Mouse (Mus musculus) hindbrain, embryonic 11.5 days (tissue): Measurements from ENCODE around the gene Cpeb1. TPM values are rescaled to one million over a fixed set of nuclear protein-coding genes. Genes with fewer than 3 reads are reported as not detected.
A peak's percentile ranks its signal among the peaks of the same experiment; 100 is the strongest.

Experiments used
- ATAC-seq: fragments of 200-750 bp; cut with Nextera tagmentation; 2 replicates; pipeline ENCODE4 v1.8.0; 2017; ENCODE audit warnings: mild to moderate bottlenecking, moderate TSS enrichment, moderate library complexity; ENCODE audit not compliant: low FRiP score
- DNase-seq: peaks from one replicate; pipeline ENCODE4 v3.0.0-alpha.2; 2015; ENCODE audit warnings: low spot score
- H3K27ac ChIP-seq: fragments of 300-500 bp; sonication (generic); 2 replicates; pipeline ENCODE4 v1.5.1; 2014; ENCODE audit warnings: mild to moderate bottlenecking, low read depth, low read length
- H3K27me3 ChIP-seq: fragments of 300-500 bp; sonication (generic); 2 replicates; pipeline ENCODE4 v1.6.1; 2014; ENCODE audit warnings: mild to moderate bottlenecking, low read length, moderate library complexity, mixed read lengths; ENCODE audit not compliant: control insufficient read depth, insufficient read depth
- H3K36me3 ChIP-seq: fragments of 300-500 bp; sonication (generic); 2 replicates; pipeline ENCODE4 v1.6.1; 2014; ENCODE audit warnings: mild to moderate bottlenecking, low read length, moderate library complexity, mixed read lengths; ENCODE audit not compliant: control insufficient read depth, insufficient read depth
- H3K4me1 ChIP-seq: fragments of 300-500 bp; sonication (generic); replicated peaks from 2 replicates; pipeline ENCODE4 v1.6.1; 2014; ENCODE audit warnings: low read length, mixed read lengths; ENCODE audit not compliant: control insufficient read depth, insufficient read depth
- H3K4me2 ChIP-seq: fragments of 300-500 bp; sonication (generic); replicated peaks from 2 replicates; pipeline ENCODE4 v1.6.1; 2014; ENCODE audit warnings: mild to moderate bottlenecking, low read depth, low read length
- H3K4me3 ChIP-seq: fragments of 300-500 bp; sonication (generic); 2 replicates; pipeline ENCODE4 v1.5.1; 2014; ENCODE audit warnings: low read depth, low read length
- H3K9ac ChIP-seq: fragments of 300-500 bp; sonication (generic); 2 replicates; pipeline ENCODE4 v1.6.1; 2014; ENCODE audit warnings: low read depth, low read length
- H3K9me3 ChIP-seq: fragments of 300-500 bp; sonication (generic); 2 replicates; pipeline ENCODE4 v1.6.1; 2016; ENCODE audit warnings: low read length; ENCODE audit not compliant: control insufficient read depth
- WGBS: fragments of 180-500 bp; shearing (Covaris S2); extraction: QIAGEN DNeasy Blood & Tissue Kit; methylation state at CpG from one replicate; pipeline ENCODE4 v1.1.7; 2014; 5-methylcytosine and 5-hydroxymethylcytosine counted together
- polyA plus RNA-seq: library from polyadenylated mRNA; unstranded; fragments of >200 nt; fragmentation: Nextera tagmentation; extraction: Ambion mirVana; gene quantifications from 2 replicates; pipeline ENCODE4 v1.2.1, GENCODE M21; 2014

The Cpeb1 gene
- polyA plus RNA-seq = 1.2 and 1.3 TPM in 2 replicates

- Histone ChIP-seq H3K4me1 (peaks cover 14% of the 10 kb centered on the region), H3K4me3 (peak within 1 kb of the TSS; percentile 40), H3K9ac (peak within 1 kb of the TSS; percentile 40), H3K36me3 (no peaks in the 10 kb centered on the region), H3K9me3 (no peaks in the 10 kb centered on the region), H3K27ac (no peak within 1 kb of the TSS), H3K27me3 (peaks cover 44% of the 10 kb centered on the region), H3K4me2 (peak within 1 kb of the TSS; percentile 89)
- DNase-seq (peak; percentile 58), ATAC-seq (peak; percentile 38; the same call in 1 of the 2 replicates)
- under 1% methylated on average over 28 of the region's 28 CpGs for WGBS
Measured at GRCm38 (mm10) chr7:81455155-81455651, at the start of gene Cpeb1. Cpeb1 (minus strand) TSS chr7:81455465.

- no peak overlapping the region for H3K4me2 ChIP-seq
- no peaks in the 10 kb centered on the region for H3K27me3 ChIP-seq
- no peak overlapping the region for H3K9ac ChIP-seq
- no peak overlapping the region for H3K4me3 ChIP-seq
- no peaks in the 10 kb centered on the region for H3K36me3 ChIP-seq
- no peak overlapping the region for H3K27ac ChIP-seq
- WGBS = 76% methylated on average over 2 of the region's 2 CpGs
- no peaks in the 10 kb centered on the region for H3K9me3 ChIP-seq
- DNase-seq (no peak), ATAC-seq (no peak)
- 0 out of 2 replicates have a peak, but pooled peaks cover 5% of the 10 kb centered on the region for H3K4me1 ChIP-seq
Measured at GRCm38 (mm10) chr7:81501050-81501449, 45.8 kb upstream of the Cpeb1 start.

- Histone ChIP-seq H3K36me3 (no peaks in the 10 kb centered on the region), H3K9me3 (no peaks in the 10 kb centered on the region), H3K4me1 (0 out of 2 replicates have a peak, but pooled peaks cover 5% of the 10 kb centered on the region), H3K9ac (no peak within 1 kb of the TSS), H3K4me3 (no peak within 1 kb of the TSS), H3K27me3 (no peaks in the 10 kb centered on the region), H3K4me2 (no peak within 1 kb of the TSS), H3K27ac (no peak within 1 kb of the TSS)
- ATAC-seq = no peak
- no peak for DNase-seq
- WGBS = 67% methylated on average over 7 of the region's 7 CpGs
Measured at GRCm38 (mm10) chr7:81498181-81498580, 42.9 kb upstream of the Cpeb1 start, which contains the start of gene BC048679. BC048679 (minus strand) TSS chr7:81498281.

GRCm38 (mm10) chr7:81497171-81497570 lies 41.9 kb upstream of the Cpeb1 start:
- no peak overlapping the region for H3K4me3 ChIP-seq
- ATAC-seq (no peak), DNase-seq (peak; percentile 38)
- 10% methylated on average over 6 of the region's 6 CpGs for whole genome bisulfite sequencing
- H3K4me2 ChIP-seq = no peak overlapping the region
- no peaks in the 10 kb centered on the region for H3K27me3 ChIP-seq
- H3K9ac ChIP-seq = no peak overlapping the region
- no peaks in the 10 kb centered on the region for H3K36me3 ChIP-seq
- H3K27ac ChIP-seq = no peak overlapping the region
- no peaks in the 10 kb centered on the region for H3K9me3 ChIP-seq
- H3K4me1 ChIP-seq = 0 out of 2 replicates have a peak, but pooled peaks cover 5% of the 10 kb centered on the region

GRCm38 (mm10) chr7:81493331-81494021 lies 38.2 kb upstream of the Cpeb1 start, which contains the start of gene Ap3b2:
Ap3b2 (minus strand) TSS chr7:81493925.
- ATAC-seq = peak; percentile 93
- Histone ChIP-seq H3K9me3 (no peaks in the 10 kb centered on the region), H3K9ac (peak within 1 kb of the TSS; percentile 80), H3K4me3 (peak within 1 kb of the TSS; percentile 68), H3K27me3 (no peaks in the 10 kb centered on the region), H3K27ac (peak within 1 kb of the TSS; percentile 95), H3K4me2 (peak within 1 kb of the TSS; percentile 70), H3K4me1 (peaks cover 10% of the 10 kb centered on the region), H3K36me3 (no peaks in the 10 kb centered on the region)
- whole genome bisulfite sequencing = under 1% methylated on average over 55 of the region's 57 CpGs
- DNase-seq = peak; percentile 83

GRCm38 (mm10) chr7:81492628-81493027 lies 37.4 kb upstream of the Cpeb1 start:
- H3K36me3 ChIP-seq = no peaks in the 10 kb centered on the region
- peak overlapping the region; percentile 70 for H3K4me2 ChIP-seq
- H3K9ac ChIP-seq = peak overlapping the region; percentile 80
- H3K27me3 ChIP-seq = no peaks in the 10 kb centered on the region
- peak overlapping the region; percentile 95 for H3K27ac ChIP-seq
- no peak for ATAC-seq
- H3K4me3 ChIP-seq = peak overlapping the region; percentile 68
- WGBS = 35% methylated on average over 9 of the region's 9 CpGs
- DNase-seq = no peak
- H3K4me1 ChIP-seq = peaks cover 10% of the 10 kb centered on the region
- no peaks in the 10 kb centered on the region for H3K9me3 ChIP-seq

- DNase-seq (no peak), ATAC-seq (no peak)
- Histone ChIP-seq H3K27me3 (no peaks in the 10 kb centered on the region), H3K4me1 (peaks cover 5% of the 10 kb centered on the region), H3K36me3 (no peaks in the 10 kb centered on the region), H3K9ac (0 out of 2 replicates have a peak overlapping the region, but pooled peaks have one; percentile 23), H3K9me3 (no peaks in the 10 kb centered on the region), H3K4me2 (no peak overlapping the region), H3K4me3 (no peak overlapping the region), H3K27ac (no peak overlapping the region)
- WGBS = 9% methylated on average over 9 of the region's 9 CpGs
Measured at GRCm38 (mm10) chr7:81489649-81490048, 34.4 kb upstream of the Cpeb1 start.

GRCm38 (mm10) chr7:81480800-81481199 lies 25.5 kb upstream of the Cpeb1 start:
- H3K27ac ChIP-seq = no peak overlapping the region
- 1% methylated on average over 8 of the region's 8 CpGs for WGBS
- no peak overlapping the region for H3K9ac ChIP-seq
- no peaks in the 10 kb centered on the region for H3K4me1 ChIP-seq
- no peaks in the 10 kb centered on the region for H3K36me3 ChIP-seq
- peaks cover 17% of the 10 kb centered on the region for H3K27me3 ChIP-seq
- no peak overlapping the region for H3K4me2 ChIP-seq
- DNase-seq (peak; percentile 30), ATAC-seq (no peak)
- no peak overlapping the region for H3K4me3 ChIP-seq
- no peaks in the 10 kb centered on the region for H3K9me3 ChIP-seq
